Mouse (Mus musculus): ENCODE measurements around the gene Ano8.
A peak's percentile ranks its signal among the peaks of the same experiment; 100 is the strongest.

The Ano8 gene

GRCm38 (mm10) chr8:71498816-71499690, 13.3 kb upstream of the Ano8 start:
- DNase-seq (ENCODE audit: low read depth), result no peak

- no peak for DNase-seq (ENCODE audit: low read depth)
Observed at GRCm38 (mm10) chr8:71497881-71498501, 12.2 kb upstream of the Ano8 start.

GRCm38 (mm10) chr8:71497077-71497645, 11.4 kb upstream of the Ano8 start:
- DNase-seq (ENCODE audit: low read depth), result no peak

GRCm38 (mm10) chr8:71496481-71496880, 10.7 kb upstream of the Ano8 start:
- peak; percentile 60 for DNase-seq (ENCODE audit: low read depth)

GRCm38 (mm10) chr8:71495811-71496210, 10.0 kb upstream of the Ano8 start:
- DNase-seq (ENCODE audit: low read depth), result no peak

GRCm38 (mm10) chr8:71495039-71495438, 9.3 kb upstream of the Ano8 start:
- peak; percentile 88 for DNase-seq (ENCODE audit: low read depth)

- DNase-seq (ENCODE audit: low read depth), result peak; percentile 98
Observed at GRCm38 (mm10) chr8:71488454-71488853, 2.7 kb upstream of the Ano8 start.

- peak; percentile 85 for DNase-seq (ENCODE audit: low read depth)
Observed at GRCm38 (mm10) chr8:71487691-71488445, 2.1 kb upstream of the Ano8 start, which contains the start of gene Gtpbp3. Gtpbp3 (plus strand) TSS chr8:71488103.

- peak; percentile 41 for DNase-seq (ENCODE audit: low read depth)
Observed at GRCm38 (mm10) chr8:71486136-71486529, 370 bp upstream of the Ano8 start.

GRCm38 (mm10) chr8:71484736-71485135, 1.0 kb downstream of the Ano8 start:
- DNase-seq (ENCODE audit: low read depth), result no peak

- peak; percentile 64 for DNase-seq (ENCODE audit: low read depth)
Observed at GRCm38 (mm10) chr8:71483932-71484331, 1.8 kb downstream of the Ano8 start.

- DNase-seq (ENCODE audit: low read depth), result no peak
Observed at GRCm38 (mm10) chr8:71478943-71479342, 6.8 kb downstream of the Ano8 start.

GRCm38 (mm10) chr8:71477196-71477845, 8.4 kb downstream of the Ano8 start:
- DNase-seq (ENCODE audit: low read depth), result peak; percentile 77

GRCm38 (mm10) chr8:71476099-71476940, 9.4 kb downstream of the Ano8 start:
- peak; percentile 61 for DNase-seq (ENCODE audit: low read depth)

- no peak for DNase-seq (ENCODE audit: low read depth)
Observed at GRCm38 (mm10) chr8:71475702-71476075, 10.1 kb downstream of the Ano8 start.

- no peak for DNase-seq (ENCODE audit: low read depth)
Observed at GRCm38 (mm10) chr8:71474785-71475701, 10.7 kb downstream of the Ano8 start.

- DNase-seq (ENCODE audit: low read depth), result no peak
Observed at GRCm38 (mm10) chr8:71474344-71474743, 11.4 kb downstream of the Ano8 start.

- DNase-seq (ENCODE audit: low read depth), result peak; percentile 24
Observed at GRCm38 (mm10) chr8:71472601-71473386, 13.0 kb downstream of the Ano8 start.

GRCm38 (mm10) chr8:71471861-71472260, 13.9 kb downstream of the Ano8 start:
- no peak for DNase-seq (ENCODE audit: low read depth)
